Mouse (Mus musculus): ENCODE measurements around the gene Cltc.
A peak's percentile ranks its signal among the peaks of the same experiment; 100 is the strongest.

Gene Cltc

DNA sequence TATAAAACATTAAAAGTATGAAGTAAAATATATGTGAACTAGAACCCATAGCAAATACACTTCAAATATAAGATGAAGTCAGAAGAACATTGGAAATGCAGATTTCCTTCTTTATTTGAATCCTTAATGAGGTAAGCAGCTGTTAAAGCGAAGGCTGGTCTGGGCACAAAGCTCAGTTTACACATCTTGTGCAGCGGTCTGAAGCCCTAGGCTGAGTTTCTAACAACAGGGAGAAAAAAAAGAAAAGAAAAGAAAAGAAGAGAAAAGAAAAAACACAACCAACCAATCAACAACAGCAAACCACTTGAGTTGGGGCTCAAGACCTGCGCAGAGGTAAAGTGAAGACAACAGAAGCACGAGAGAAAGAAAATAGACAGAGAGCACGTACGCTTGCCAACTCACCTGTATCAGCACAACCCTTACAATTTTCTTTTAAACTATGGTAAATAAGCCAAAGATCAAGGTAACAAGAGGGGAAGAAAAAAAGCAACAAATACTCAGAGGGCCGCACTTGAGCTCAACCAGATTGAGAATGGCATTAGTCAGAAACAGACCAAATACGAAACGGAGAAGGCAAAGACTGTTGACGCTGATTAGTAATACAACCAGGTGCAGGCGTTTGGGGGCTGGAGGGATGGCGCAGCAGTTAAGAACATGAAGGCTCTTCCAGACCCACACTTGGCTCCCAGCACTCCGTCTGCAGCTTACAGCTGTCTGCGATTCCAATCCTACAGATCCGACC, 109.5 kb downstream of the Cltc start:
- no peak for DNase-seq (ENCODE audit: low spot score)

- DNase-seq (ENCODE audit: low spot score), result no peak
Observed at GRCm38 (mm10) chr11:86646885-86647459, 110.4 kb downstream of the Cltc start.

GRCm38 (mm10) chr11:86646136-86646834, 111.1 kb downstream of the Cltc start:
- DNase-seq (ENCODE audit: low spot score), result peak; percentile 81

DNA sequence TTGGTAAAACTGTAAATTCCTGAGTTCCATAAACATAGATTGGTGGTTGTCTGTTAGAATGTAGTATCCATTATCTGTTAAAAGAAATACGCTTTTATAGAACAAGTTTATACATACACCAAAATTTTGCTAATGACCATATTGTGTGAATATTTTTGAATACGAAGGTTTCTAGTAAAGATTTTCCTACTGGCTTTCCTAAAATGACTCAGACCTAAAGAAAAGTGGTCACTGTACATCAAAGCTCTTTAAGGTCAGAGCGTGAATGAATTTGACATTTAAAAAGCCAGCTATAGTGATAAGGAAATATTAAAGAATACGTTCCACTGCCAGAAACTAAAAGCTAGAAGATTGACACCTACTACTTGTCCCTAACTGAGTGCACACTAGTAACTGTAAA, 112.8 kb downstream of the Cltc start:
- no peak for DNase-seq (ENCODE audit: low spot score)

All from lung, postnatal 25 days (tissue).